Mouse (Mus musculus): ENCODE data around the gene Dnajb14. TPM values are rescaled to one million over a fixed set of nuclear protein-coding genes. Genes with fewer than 3 reads are reported as not detected.
A peak's percentile ranks its signal among the peaks of the same experiment; 100 is the strongest.

The Dnajb14 gene
- total RNA-seq, 2 experiments from 2014 or later = 6.9 to 7.2 TPM

- DNase-seq = no peak
- intact Hi-C loops (cut with DNase I) = no loop called here
Observed at GRCm38 (mm10) chr3:137862600-137862999, 4.9 kb upstream of the Dnajb14 start.

- intact Hi-C loops (cut with DNase I) = loop anchor here (2.0 kb wide), 1 partner anchor 281 kb away; the partner anchor contains the start of gene Mttp
- no peak for DNase-seq
Observed at GRCm38 (mm10) chr3:137863330-137864123, 3.9 kb upstream of the Dnajb14 start.

- DNase-seq = peak; percentile 94 to 99
- intact Hi-C loops (cut with DNase I) = loop anchor here (2.0 kb wide), 1 partner anchor 280 kb away; the partner anchor contains the start of gene Mttp
Observed at GRCm38 (mm10) chr3:137864124-137864987, 3.1 kb upstream of the Dnajb14 start, which contains the start of gene H2afz. Gene H2afz (plus strand): TSS chr3:137864487.

- intact Hi-C loops (cut with DNase I) = loop anchor here (2.0 to 5.0 kb wide), 4 partner anchors 52 to 577 kb away; partner anchors contain the start of genes 1110002E22Rik, Adh5, Gm5105 and Lamtor3
Observed at GRCm38 (mm10) chr3:137864988-137865982, 2.2 kb upstream of the Dnajb14 start.

GRCm38 (mm10) chr3:137867133-137867436 lies 390 bp upstream of the Dnajb14 start:
- intact Hi-C loops (cut with DNase I) = loop anchor here (5.0 kb wide), 3 partner anchors 50 to 575 kb away; partner anchors contain the start of genes 1110002E22Rik, Adh5, Gm5105 and Lamtor3
- DNase-seq = no peak

More at GRCm38 (mm10) chr3:137864988-137865982, 2.2 kb upstream of the Dnajb14 start:
- peak; percentile 69 to 85 for DNase-seq

GRCm38 (mm10) chr3:137868094-137868913 lies 829 bp downstream of the Dnajb14 start:
- intact Hi-C loops (cut with DNase I) = loop anchor here (5.0 kb wide), 3 partner anchors 49 to 574 kb away; partner anchors contain the start of genes 1110002E22Rik, Adh5, Gm5105 and Lamtor3

GRCm38 (mm10) chr3:137869395-137869794 lies 1.9 kb downstream of the Dnajb14 start:
- intact Hi-C loops (cut with DNase I) = loop anchor here (5.0 kb wide), 3 partner anchors 48 to 573 kb away; partner anchors contain the start of genes 1110002E22Rik, Adh5, Gm5105 and Lamtor3
- DNase-seq = no peak

More at GRCm38 (mm10) chr3:137868094-137868913, 829 bp downstream of the Dnajb14 start:
- DNase-seq = no peak

GRCm38 (mm10) chr3:137879313-137879712 lies 11.8 kb downstream of the Dnajb14 start:
- no peak for DNase-seq
- intact Hi-C loops (cut with DNase I) = no loop called here

GRCm38 (mm10) chr3:137880109-137880748 lies 12.8 kb downstream of the Dnajb14 start:
- DNase-seq = no peak
- intact Hi-C loops (cut with DNase I) = no loop called here

GRCm38 (mm10) chr3:137881093-137881492 lies 13.6 kb downstream of the Dnajb14 start:
- DNase-seq = no peak
- intact Hi-C loops (cut with DNase I) = no loop called here

GRCm38 (mm10) chr3:137887961-137888360 lies 20.5 kb downstream of the Dnajb14 start:
- no peak for DNase-seq
- intact Hi-C loops (cut with DNase I) = no loop called here

GRCm38 (mm10) chr3:137891089-137891488 lies 23.6 kb downstream of the Dnajb14 start:
- intact Hi-C loops (cut with DNase I) = no loop called here
- no peak for DNase-seq

GRCm38 (mm10) chr3:137892118-137892517 lies 24.6 kb downstream of the Dnajb14 start:
- DNase-seq = no peak
- intact Hi-C loops (cut with DNase I) = no loop called here

- intact Hi-C loops (cut with DNase I) = no loop called here
- no peak for DNase-seq
Observed at GRCm38 (mm10) chr3:137893789-137894188, 26.3 kb downstream of the Dnajb14 start.

GRCm38 (mm10) chr3:137895196-137895595 lies 27.7 kb downstream of the Dnajb14 start:
- intact Hi-C loops (cut with DNase I) = no loop called here
- DNase-seq = no peak

GRCm38 (mm10) chr3:137896386-137896785 lies 28.9 kb downstream of the Dnajb14 start:
- intact Hi-C loops (cut with DNase I) = no loop called here
- no peak for DNase-seq

- intact Hi-C loops (cut with DNase I) = no loop called here
- no peak for DNase-seq
Observed at GRCm38 (mm10) chr3:137896867-137897266, 29.4 kb downstream of the Dnajb14 start.

- DNase-seq = no peak
- intact Hi-C loops (cut with DNase I) = no loop called here
Observed at GRCm38 (mm10) chr3:137897685-137898084, 30.2 kb downstream of the Dnajb14 start.

All from gastrocnemius, postnatal 36 days (tissue).